In genomic region chr2:165320531-165321150, GRCm38 (mm10) we compare ENCODE assay signal across 7 mouse cellular contexts. TPM values are rescaled to one million over a fixed set of nuclear protein-coding genes. Genes with fewer than 3 reads are reported as not detected.
DNase-seq lines count a peak whose midpoint lies in the region; ATAC-seq and TF ChIP-seq lines count a peak whose summit lies in the region.

No protein-coding gene starts in this region.

- no peak for TF ChIP-seq POLR2A in liver, adult 2 months (IDR thresholded peaks at IDR 0.05; ENCODE audit: extremely low read depth, insufficient read depth, low read length)
- no peak for TF ChIP-seq POLR2A in limb, embryonic 14.5 days (IDR thresholded peaks at IDR 0.05; ENCODE audit: borderline replicate concordance, extremely low read depth, insufficient read depth, insufficient read length)

- DNase-seq in liver, adult 2 months (ENCODE audit: extremely low read depth, low read depth, low spot score), result peak; percentile 47
- no peak for DNase-seq in liver
- peak; percentile 41 to 62 for DNase-seq in cerebellum, postnatal 14 days
- DNase-seq in limb, embryonic 14.5 days (ENCODE audit: low spot score), result peak; percentile 28
- DNase-seq in thymus, postnatal 10 days (ENCODE audit: low spot score in 2 of 2), result no peak

- H3K9me3 ChIP-seq in heart, embryonic 12.5 days (replicated peaks), result no peaks in the 10 kb centered on the region
- no peaks in the 10 kb centered on the region for H3K9me3 ChIP-seq in limb, embryonic 14.5 days (ENCODE audit: control insufficient read depth, low read length)
- H3K9me3 ChIP-seq in neural tube, embryonic 13.5 days, result no peaks in the 10 kb centered on the region

- no peaks in the 10 kb centered on the region for H3K36me3 ChIP-seq in liver, adult 2 months (ENCODE audit: control insufficient read depth, insufficient read depth, low read length)
- peaks cover 5% of the 10 kb centered on the region for H3K36me3 ChIP-seq in heart, embryonic 12.5 days
- peaks cover 9% of the 10 kb centered on the region for H3K36me3 ChIP-seq in limb, embryonic 14.5 days (ENCODE audit: control insufficient read depth, insufficient read depth, low read length)
- peaks cover 5% of the 10 kb centered on the region for H3K36me3 ChIP-seq in neural tube, embryonic 13.5 days

- peak overlapping the region; percentile 6 for H3K27ac ChIP-seq in liver, adult 2 months (replicated peaks; ENCODE audit: insufficient read depth, low read depth, low read length)
- H3K27ac ChIP-seq in heart, embryonic 12.5 days (ENCODE audit: poor library complexity, severe bottlenecking), result peak overlapping the region; percentile 50
- H3K27ac ChIP-seq in limb, embryonic 14.5 days (replicated peaks; ENCODE audit: low read depth, low read length), result no peak overlapping the region
- peak overlapping the region; percentile 62 for H3K27ac ChIP-seq in neural tube, embryonic 13.5 days (replicated peaks)

- no peak; the same call in 1 of the 2 replicates for ATAC-seq in heart, embryonic 12.5 days (ENCODE audit: insufficient number of reproducible peaks, low FRiP score)
- no peak for ATAC-seq in limb, embryonic 14.5 days (ENCODE audit: low FRiP score, low read depth)
- ATAC-seq in neural tube, embryonic 13.5 days (ENCODE audit: low read depth), result no peak

- peaks cover 15% of the 10 kb centered on the region; the same call in 1 of the 2 replicates for H3K4me1 ChIP-seq in liver, adult 2 months (ENCODE audit: control insufficient read depth, insufficient read depth, low read length)
- H3K4me1 ChIP-seq in heart, embryonic 12.5 days (replicated peaks), result peaks cover 81% of the 10 kb centered on the region
- peaks cover 28% of the 10 kb centered on the region for H3K4me1 ChIP-seq in limb, embryonic 14.5 days (ENCODE audit: control insufficient read depth, insufficient read depth, low read length)
- H3K4me1 ChIP-seq in neural tube, embryonic 13.5 days (replicated peaks), result peaks cover 90% of the 10 kb centered on the region

- no peak overlapping the region for H3K9ac ChIP-seq in liver, adult 2 months (ENCODE audit: low read depth, low read length)
- H3K9ac ChIP-seq in heart, embryonic 12.5 days, result no peak overlapping the region
- no peak overlapping the region for H3K9ac ChIP-seq in limb, embryonic 14.5 days (ENCODE audit: low read depth, low read length, severe bottlenecking)
- H3K9ac ChIP-seq in neural tube, embryonic 13.5 days, result no peak overlapping the region

- WGBS in liver, adult 2 months, result 44% methylated on average over 12 of the region's 12 CpGs
- 46% methylated on average over 12 of the region's 12 CpGs for WGBS in heart, embryonic 12.5 days
- 72% methylated on average over 12 of the region's 12 CpGs for WGBS in limb, embryonic 14.5 days
- 77% methylated on average over 12 of the region's 12 CpGs for WGBS in neural tube, embryonic 13.5 days

- no peak for TF ChIP-seq CTCF in liver, adult 2 months (IDR thresholded peaks at IDR 0.05; ENCODE audit: low read depth, low read length)

- no peaks in the 10 kb centered on the region for H3K27me3 ChIP-seq in liver, adult 2 months (ENCODE audit: control insufficient read depth, insufficient read depth, low read length)
- H3K27me3 ChIP-seq in heart, embryonic 12.5 days (replicated peaks), result no peaks in the 10 kb centered on the region
- no peaks in the 10 kb centered on the region for H3K27me3 ChIP-seq in limb, embryonic 14.5 days (ENCODE audit: control insufficient read depth, insufficient read depth, low read length)
- H3K27me3 ChIP-seq in neural tube, embryonic 13.5 days, result peaks cover 25% of the 10 kb centered on the region

- H3K4me3 ChIP-seq in liver, adult 2 months (ENCODE audit: insufficient read depth, low read depth, low read length), result no peak overlapping the region
- H3K4me3 ChIP-seq in heart, embryonic 12.5 days, result no peak overlapping the region
- H3K4me3 ChIP-seq in limb, embryonic 14.5 days (replicated peaks; ENCODE audit: low read length), result no peak overlapping the region
- no peak overlapping the region for H3K4me3 ChIP-seq in neural tube, embryonic 13.5 days

- H3K79me2 ChIP-seq in liver, adult 2 months (ENCODE audit: control insufficient read depth, insufficient read depth, low read length), result peaks cover 22% of the 10 kb centered on the region; the same call in 1 of the 2 replicates

- peak overlapping the region; percentile 39 for H3K4me2 ChIP-seq in heart, embryonic 12.5 days
- no peak overlapping the region for H3K4me2 ChIP-seq in limb, embryonic 14.5 days (replicated peaks; ENCODE audit: low read depth, low read length, severe bottlenecking)
- H3K4me2 ChIP-seq in neural tube, embryonic 13.5 days, result no peak overlapping the region

RNA-seq across cellular contexts. Expression of gene Elmo2, which starts 5.6 kb away (rescaled TPM):
- 5.2 and 7.0 TPM in 2 replicates for total RNA-seq in liver, adult 2 months (2014; rRNA removed)
- 10.9 and 17.5 TPM in 2 replicates for polyA plus RNA-seq in liver, adult 2 months (2012; rRNA removed)
- polyA plus RNA-seq in heart, embryonic 12.5 days (2016; fragmentation: Nextera tagmentation; extraction: Ambion mirVana), result 47.1 TPM in 2 replicates
- 77.7 and 97.3 TPM in 2 replicates for polyA plus RNA-seq in limb, embryonic 14.5 days (2012; rRNA removed)
- 83.0 and 87.4 TPM in 2 replicates for polyA plus RNA-seq in limb, embryonic 14.5 days (2014; fragmentation: Nextera tagmentation; extraction: Ambion mirVana)
- 89.8 and 95.7 TPM in 2 replicates for polyA plus RNA-seq in neural tube, embryonic 13.5 days (2015; fragmentation: Nextera tagmentation; extraction: Ambion mirVana)

RNA-seq across cellular contexts. Expression of gene Slc35c2, which starts 33.0 kb away (rescaled TPM):
- 13.5 and 17.2 TPM in 2 replicates for total RNA-seq in liver, adult 2 months (2014; rRNA removed)
- 42.4 and 52.1 TPM in 2 replicates for polyA plus RNA-seq in liver, adult 2 months (2012; rRNA removed)
- 39.7 and 40.6 TPM in 2 replicates for polyA plus RNA-seq in heart, embryonic 12.5 days (2016; fragmentation: Nextera tagmentation; extraction: Ambion mirVana)
- 54.2 and 74.3 TPM in 2 replicates for polyA plus RNA-seq in limb, embryonic 14.5 days (2012; rRNA removed)
- 51.1 and 51.2 TPM in 2 replicates for polyA plus RNA-seq in limb, embryonic 14.5 days (2014; fragmentation: Nextera tagmentation; extraction: Ambion mirVana)
- 51.3 and 57.3 TPM in 2 replicates for polyA plus RNA-seq in neural tube, embryonic 13.5 days (2015; fragmentation: Nextera tagmentation; extraction: Ambion mirVana)

RNA-seq across cellular contexts. Expression of gene Zfp663, which starts 47.9 kb away (rescaled TPM):
- not detected in 2 replicates for total RNA-seq in liver, adult 2 months (2014; rRNA removed)
- not detected in 2 replicates for polyA plus RNA-seq in liver, adult 2 months (2012; rRNA removed)
- polyA plus RNA-seq in heart, embryonic 12.5 days (2016; fragmentation: Nextera tagmentation; extraction: Ambion mirVana), result 0.08 TPM in 1 of 2 replicates, not detected in the other
- polyA plus RNA-seq in limb, embryonic 14.5 days (2012; rRNA removed), result 0.46 and 0.49 TPM in 2 replicates
- polyA plus RNA-seq in limb, embryonic 14.5 days (2014; fragmentation: Nextera tagmentation; extraction: Ambion mirVana), result 0.44 and 0.68 TPM in 2 replicates
- 6.9 and 7.5 TPM in 2 replicates for polyA plus RNA-seq in neural tube, embryonic 13.5 days (2015; fragmentation: Nextera tagmentation; extraction: Ambion mirVana)

Comparison
In these comparisons a context has a peak if more than half of its experiments do, and no peak if none do; other contexts are left out.
1. DNase-seq: peak in liver, adult 2 months (single experiment), cerebellum, postnatal 14 days (2 of 2) and limb, embryonic 14.5 days (single experiment); none in liver (single experiment) and thymus, postnatal 10 days (0 of 2).